Mouse (Mus musculus) heart, postnatal 0 days (tissue): ENCODE measurements around the gene Klrc2.
"Not testable (repeated sequence)": the region's sequence is repeated elsewhere in the genome, so short reads cannot be mapped to it uniquely, and the experiment has no call there.

Source experiments
- CTCF ChIP-seq: IDR thresholded peaks from 2 replicates; pipeline ENCODE4 v1.5.1; 2016; ENCODE audit warnings: antibody characterized with exemption, control low read depth, low read depth
- EP300 ChIP-seq: IDR thresholded peaks from 2 replicates; pipeline ENCODE4 v1.6.1; 2016; ENCODE audit warnings: antibody characterized with exemption, low read depth

- TF ChIP-seq CTCF, EP300: not testable (repeated sequence)
Observed at GRCm38 (mm10) chr6:129643237-129643636, 17.3 kb downstream of the Klrc2 start, which contains the start of gene Klrc3.
